Mouse (Mus musculus) ES-E14 (cell line): ENCODE results near the gene Gm6526.
"Not testable (repeated sequence)": the region's sequence is repeated elsewhere in the genome, so short reads cannot be mapped to it uniquely, and the experiment has no call there.

Experiments
- CHD2 ChIP-seq: IDR thresholded peaks from 2 replicates; pipeline ENCODE4 v1.6.1; 2014; ENCODE audit warnings: mild to moderate bottlenecking, low read depth, low read length, inconsistent platforms
- ZC3H11A ChIP-seq: IDR thresholded peaks from 2 replicates; pipeline ENCODE4 v1.6.1; 2012; ENCODE audit warnings: low read depth, mild to moderate bottlenecking, inconsistent platforms, low read length, borderline replicate concordance
- ZNF384 ChIP-seq: IDR thresholded peaks from 2 replicates; pipeline ENCODE4 v1.6.1; 2012; ENCODE audit warnings: low read depth, low read length, inconsistent platforms

DNA sequence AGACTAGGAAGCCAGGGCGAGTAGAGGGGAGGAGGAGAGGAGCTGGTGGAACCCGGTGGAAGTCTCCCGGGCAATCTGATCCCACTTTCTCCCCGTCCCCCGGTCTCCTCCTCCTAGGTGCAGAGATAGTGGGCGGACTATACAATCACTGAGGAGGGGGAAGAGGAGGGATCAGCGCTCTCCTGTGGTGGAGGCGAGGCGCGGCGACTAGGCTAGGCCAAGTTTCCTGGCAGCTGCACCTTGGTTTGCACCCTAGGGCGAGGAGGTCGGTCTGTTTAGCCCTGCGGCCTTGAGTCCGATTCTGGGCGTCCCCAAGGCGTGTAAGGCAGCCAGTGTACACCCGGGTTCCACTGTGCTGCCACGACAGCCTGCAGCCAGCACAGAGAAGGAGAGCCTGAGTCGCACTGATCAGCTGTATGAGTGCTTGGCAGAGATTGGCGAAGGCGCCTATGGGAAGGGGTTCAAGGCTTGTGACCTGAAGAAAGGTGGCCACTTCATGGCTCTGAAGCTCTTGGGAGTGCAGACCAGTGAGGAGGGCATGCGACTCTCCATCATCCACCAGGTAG, 49.3 kb downstream of the Gm6526 start:
- not testable (repeated sequence) for TF ChIP-seq ZC3H11A, ZNF384, CHD2
